Mouse (Mus musculus): ENCODE data around the gene Apbb1ip.

Gene Apbb1ip

DNA sequence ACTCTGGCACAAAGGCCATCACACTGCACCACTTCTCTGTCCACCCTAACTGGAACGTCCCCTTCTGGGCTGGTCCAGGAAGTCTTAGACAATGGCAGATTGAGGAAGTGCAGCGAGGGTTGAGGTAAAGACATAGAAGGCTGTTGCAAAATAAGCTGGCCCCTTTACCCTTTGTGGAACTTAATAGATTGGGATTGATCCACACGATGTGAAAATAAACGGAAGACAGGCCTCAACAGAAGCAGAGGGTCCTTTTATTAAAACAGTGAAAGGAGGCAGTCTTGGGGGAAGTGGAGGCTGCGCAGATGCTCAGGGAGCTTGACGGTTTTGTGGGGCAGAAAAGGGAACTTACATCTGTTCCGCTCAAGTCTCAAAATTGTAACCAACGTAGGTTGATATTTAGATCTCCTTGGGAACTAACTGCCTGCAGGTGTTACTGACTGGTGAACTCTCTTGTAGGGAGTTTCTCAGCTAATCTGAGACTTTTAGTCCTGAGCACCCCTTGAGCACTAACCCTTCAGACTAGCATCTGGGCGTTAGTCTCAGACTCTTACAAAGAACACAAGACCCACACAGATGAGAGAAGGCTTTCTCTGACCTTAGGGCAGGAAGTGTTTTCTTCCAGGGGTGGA lies at the start of gene Apbb1ip:
Gene Apbb1ip, plus strand, starts transcription at position 546 of the 632 bp plus-strand sequence.
- no peak for DNase-seq (ENCODE audit: low spot score)

- DNase-seq (ENCODE audit: low spot score): no peak
These were observed 46.8 kb upstream of the Apbb1ip start for GRCm38 (mm10) chr2:22727113-22727512.

- no peak for DNase-seq (ENCODE audit: low spot score)
These were observed 37.8 kb upstream of the Apbb1ip start for GRCm38 (mm10) chr2:22736134-22736533.

DNA sequence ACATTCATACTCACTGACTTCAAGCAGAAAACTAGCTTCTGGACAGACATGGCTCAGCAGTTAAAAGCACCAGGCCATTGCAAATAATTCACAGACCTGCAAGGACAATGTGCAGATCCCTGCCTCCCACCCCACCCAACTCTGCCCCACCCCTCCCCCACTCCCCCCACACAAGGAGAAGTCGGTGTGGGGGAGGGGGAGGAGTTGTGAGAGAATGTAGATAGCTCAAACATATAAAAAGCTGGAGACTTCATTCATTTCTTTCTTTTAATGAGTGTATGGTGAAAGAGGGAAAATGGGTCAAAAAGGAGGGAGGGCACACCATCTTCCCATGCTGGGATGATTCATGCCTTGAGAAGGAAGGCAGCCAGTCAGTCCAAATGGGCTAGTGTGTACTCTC lies 34.5 kb upstream of the Apbb1ip start:
- no peak for DNase-seq (ENCODE audit: low spot score)

GRCm38 (mm10) chr2:22740441-22740840 lies 33.5 kb upstream of the Apbb1ip start:
- DNase-seq (ENCODE audit: low spot score): no peak

GRCm38 (mm10) chr2:22741222-22741621 lies 32.7 kb upstream of the Apbb1ip start:
- DNase-seq (ENCODE audit: low spot score): no peak

GRCm38 (mm10) chr2:22744121-22744761 lies 29.7 kb upstream of the Apbb1ip start:
- DNase-seq (ENCODE audit: low spot score): peak; percentile 28

GRCm38 (mm10) chr2:22744876-22745275 lies 29.0 kb upstream of the Apbb1ip start:
- DNase-seq (ENCODE audit: low spot score): peak; percentile 9

- DNase-seq (ENCODE audit: low spot score): no peak
These were observed 27.1 kb upstream of the Apbb1ip start for GRCm38 (mm10) chr2:22746785-22747184.

GRCm38 (mm10) chr2:22747941-22748340 lies 26.0 kb upstream of the Apbb1ip start:
- DNase-seq (ENCODE audit: low spot score): no peak

GRCm38 (mm10) chr2:22749761-22750160 lies 24.1 kb upstream of the Apbb1ip start:
- no peak for DNase-seq (ENCODE audit: low spot score)

GRCm38 (mm10) chr2:22752492-22752891 lies 21.4 kb upstream of the Apbb1ip start:
- no peak for DNase-seq (ENCODE audit: low spot score)

- no peak for DNase-seq (ENCODE audit: low spot score)
These were observed 20.3 kb upstream of the Apbb1ip start for GRCm38 (mm10) chr2:22753461-22754075.

- DNase-seq (ENCODE audit: low spot score): no peak
These were observed 19.6 kb upstream of the Apbb1ip start for GRCm38 (mm10) chr2:22754222-22754824.

GRCm38 (mm10) chr2:22755561-22755960 lies 18.3 kb upstream of the Apbb1ip start:
- DNase-seq (ENCODE audit: low spot score): no peak

- DNase-seq (ENCODE audit: low spot score): peak; percentile 26
These were observed 15.5 kb upstream of the Apbb1ip start for GRCm38 (mm10) chr2:22758310-22758972.

- DNase-seq (ENCODE audit: low spot score): no peak
These were observed 13.4 kb upstream of the Apbb1ip start for GRCm38 (mm10) chr2:22760452-22760851.

GRCm38 (mm10) chr2:22761103-22761521 lies 12.8 kb upstream of the Apbb1ip start:
- no peak for DNase-seq (ENCODE audit: low spot score)

- DNase-seq (ENCODE audit: low spot score): no peak
These were observed 9.0 kb upstream of the Apbb1ip start for GRCm38 (mm10) chr2:22764774-22765387.

- no peak for DNase-seq (ENCODE audit: low spot score)
These were observed 2.6 kb upstream of the Apbb1ip start for GRCm38 (mm10) chr2:22771311-22771710.

- peak; percentile 64 for DNase-seq (ENCODE audit: low spot score)
These were observed 372 bp downstream of the Apbb1ip start for GRCm38 (mm10) chr2:22774181-22774751.

GRCm38 (mm10) chr2:22775213-22775612 lies 1.3 kb downstream of the Apbb1ip start:
- no peak for DNase-seq (ENCODE audit: low spot score)
